Mouse (Mus musculus): ENCODE measurements around the gene Fam214b.

Gene Fam214b

DNA sequence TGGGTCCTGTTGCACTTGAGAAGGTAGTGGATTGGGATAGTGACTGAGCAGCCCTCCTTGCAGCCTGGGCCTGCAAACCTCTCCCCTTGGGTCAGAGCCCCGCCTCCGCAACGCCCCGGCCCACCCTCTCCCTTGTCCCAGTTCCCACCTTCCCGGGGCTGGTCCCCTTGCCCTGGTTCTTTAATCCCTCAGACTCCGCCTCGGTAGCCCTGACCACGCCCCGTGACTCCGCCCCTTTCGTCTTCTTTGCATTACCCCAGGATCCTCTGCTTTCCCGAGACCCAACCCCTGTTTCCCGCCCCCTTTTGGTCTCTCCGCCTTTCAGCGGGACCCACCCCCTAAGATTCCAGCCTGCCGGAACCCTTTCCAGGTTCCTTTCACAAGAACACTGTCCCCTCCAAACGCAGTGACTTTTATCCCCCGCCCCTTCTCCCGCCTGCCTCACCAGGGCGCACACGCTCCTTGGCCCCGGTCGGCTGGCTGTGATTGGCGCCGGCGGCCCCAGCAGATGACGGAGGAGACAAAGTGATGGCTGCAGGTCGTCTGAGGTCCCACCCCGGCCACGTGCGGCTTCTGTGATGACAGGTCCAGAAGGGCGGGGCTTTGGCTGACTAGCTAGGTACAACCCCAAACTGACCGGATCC lies at the start of gene Fam214b:
Fam214b (minus strand) TSS at position 562 of the 644 bp plus-strand sequence.
- DNase-seq (ENCODE audit: low read depth, low spot score), result peak; percentile 89

DNA sequence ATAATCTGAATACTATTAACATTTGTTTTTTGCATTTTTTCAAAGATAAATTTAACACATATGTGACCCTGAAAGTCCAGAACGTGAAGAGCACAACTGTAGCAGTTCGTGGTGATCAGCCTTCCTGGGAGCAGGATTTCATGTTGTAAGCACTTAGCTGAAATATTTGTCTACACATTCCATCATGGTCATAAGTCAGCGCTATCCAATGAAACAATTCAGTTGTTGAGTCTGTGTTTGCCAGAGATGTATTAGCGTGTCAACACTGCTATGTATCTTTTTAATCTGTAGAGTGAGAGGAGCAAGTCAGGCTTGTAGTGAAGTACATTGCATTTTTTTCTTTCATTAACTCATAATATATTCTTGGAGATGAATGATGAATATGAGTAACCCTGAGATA lies 45.2 kb upstream of the Fam214b start:
- DNase-seq (ENCODE audit: low read depth, low spot score), result no peak

DNA sequence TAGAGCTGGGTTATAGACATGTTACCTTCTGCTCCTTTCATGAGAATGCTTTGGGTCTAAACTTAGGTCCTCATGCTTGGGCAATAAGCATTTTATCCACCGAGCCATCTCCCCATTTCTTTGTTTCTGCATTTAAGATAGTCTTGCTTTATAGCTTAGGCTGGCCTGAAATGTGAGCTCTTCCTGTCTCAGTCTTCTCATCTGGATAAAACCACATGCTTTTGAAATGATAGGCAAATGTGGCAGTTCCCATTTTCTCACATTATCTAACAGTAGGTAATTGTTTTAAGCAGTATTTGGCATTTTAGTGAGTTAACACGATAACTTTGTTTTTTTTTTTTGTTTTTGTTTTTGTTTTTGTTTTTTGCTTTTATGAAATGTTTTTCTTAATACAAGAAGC lies 43.9 kb upstream of the Fam214b start:
- DNase-seq (ENCODE audit: low read depth, low spot score), result no peak

DNA sequence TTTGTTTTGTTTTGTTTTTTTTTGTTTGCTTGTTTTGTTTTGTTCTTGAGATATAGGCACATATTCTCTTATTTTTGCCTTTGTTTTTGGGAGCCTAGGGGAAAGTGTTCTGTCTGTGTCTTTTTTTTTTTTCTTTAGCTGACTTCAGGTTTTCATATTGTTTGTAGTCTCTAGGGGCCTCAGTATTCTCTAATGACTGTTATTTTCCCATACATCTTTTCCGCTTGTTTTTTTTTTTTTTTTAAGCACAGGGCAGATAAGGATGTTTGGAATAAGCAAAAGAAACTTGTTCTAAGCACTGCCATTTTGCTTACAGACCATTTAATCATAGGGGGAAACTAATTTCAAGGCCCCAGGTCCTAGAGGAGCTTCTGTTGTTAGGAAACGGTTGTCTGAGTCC lies 36.4 kb upstream of the Fam214b start:
- no peak for DNase-seq (ENCODE audit: low read depth, low spot score)

DNA sequence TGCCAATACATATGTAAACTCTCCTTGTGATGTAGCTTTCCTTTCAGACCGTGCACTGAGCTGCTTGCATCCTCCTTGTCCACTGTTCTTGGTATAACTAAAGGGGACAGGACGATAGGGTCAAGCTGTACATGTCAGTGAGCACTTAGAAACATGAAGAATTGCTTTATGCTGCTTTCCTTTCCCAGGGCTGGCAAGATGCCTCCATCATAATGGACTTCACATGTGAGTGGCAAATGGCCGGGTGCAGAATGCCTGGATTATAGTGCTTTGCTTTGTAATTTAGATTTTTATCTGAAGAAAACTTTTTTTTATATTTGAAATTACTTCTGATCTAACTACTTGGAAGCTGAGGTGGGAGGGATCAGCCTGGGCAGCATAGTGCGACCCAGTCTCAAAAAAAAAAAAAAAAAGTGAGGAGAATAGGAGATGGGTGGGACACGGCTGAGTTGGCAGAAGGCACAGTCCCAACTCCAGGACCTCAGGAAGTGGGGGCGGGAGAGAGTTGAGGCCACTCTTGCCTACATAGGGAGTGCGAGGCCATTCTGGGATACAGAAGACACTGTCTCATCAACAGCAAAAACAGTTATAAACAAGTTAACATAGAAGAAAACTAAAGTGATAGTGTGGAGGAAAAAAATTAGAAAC lies 32.2 kb upstream of the Fam214b start:
- DNase-seq (ENCODE audit: low read depth, low spot score), result no peak

DNA sequence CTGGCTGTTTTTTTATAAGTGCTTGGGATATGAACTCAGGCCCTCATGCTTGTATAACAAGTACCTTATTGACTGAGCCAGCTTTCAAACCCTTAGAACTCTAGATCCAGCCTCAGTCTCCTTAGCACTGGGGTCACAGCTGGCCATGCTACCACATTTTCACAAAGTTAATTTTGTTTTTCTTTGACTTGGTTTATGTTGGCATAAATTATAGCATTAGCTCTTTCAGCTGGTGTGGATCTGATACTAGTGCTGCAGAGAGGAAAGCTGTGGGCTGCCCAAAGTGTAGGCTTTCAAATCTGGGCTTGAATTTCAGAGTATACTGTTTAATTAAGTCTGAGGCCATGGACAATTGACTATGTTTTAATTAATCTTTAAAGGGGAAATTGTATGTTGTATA lies 28.9 kb upstream of the Fam214b start:
- no peak for DNase-seq (ENCODE audit: low read depth, low spot score)

DNA sequence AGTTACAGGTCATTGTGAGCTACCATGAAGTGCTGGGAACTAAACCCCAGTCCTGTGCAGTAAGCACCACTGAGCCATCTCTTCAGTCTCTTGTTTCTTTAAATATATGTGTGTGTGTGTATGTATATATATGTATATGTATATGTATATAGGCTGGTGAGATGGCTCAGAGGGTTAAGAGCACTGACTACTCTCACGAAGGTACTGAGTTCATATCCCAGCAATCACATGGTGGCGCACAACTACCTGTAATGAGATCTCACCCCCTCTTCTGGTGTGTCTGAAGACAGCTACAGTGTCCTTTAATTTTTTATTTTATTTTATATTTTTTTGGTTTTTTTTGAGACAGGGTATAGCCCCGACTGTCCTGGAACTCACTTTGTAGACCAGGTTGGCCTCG lies 19.5 kb upstream of the Fam214b start:
- DNase-seq (ENCODE audit: low read depth, low spot score), result no peak

DNA sequence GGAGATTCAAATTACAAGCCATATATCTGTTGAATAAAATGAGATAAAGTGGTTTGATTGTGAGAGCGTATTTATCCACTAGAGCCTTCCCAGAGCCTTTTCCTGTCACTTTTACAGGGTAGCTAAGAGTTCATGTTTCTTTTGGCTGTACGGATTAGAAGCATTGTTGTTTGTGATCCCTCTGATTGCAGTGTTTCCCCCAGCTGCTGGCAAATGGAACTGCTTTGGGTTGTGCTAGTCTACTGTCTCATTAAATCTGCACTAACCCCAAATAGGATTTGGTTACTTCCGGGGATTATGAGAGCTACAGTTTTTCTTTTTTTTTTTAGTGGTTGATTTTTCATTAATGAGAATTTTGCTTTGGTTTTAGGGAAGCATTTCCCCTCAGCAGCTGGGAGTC lies 14.3 kb upstream of the Fam214b start:
- DNase-seq (ENCODE audit: low read depth, low spot score), result no peak

DNA sequence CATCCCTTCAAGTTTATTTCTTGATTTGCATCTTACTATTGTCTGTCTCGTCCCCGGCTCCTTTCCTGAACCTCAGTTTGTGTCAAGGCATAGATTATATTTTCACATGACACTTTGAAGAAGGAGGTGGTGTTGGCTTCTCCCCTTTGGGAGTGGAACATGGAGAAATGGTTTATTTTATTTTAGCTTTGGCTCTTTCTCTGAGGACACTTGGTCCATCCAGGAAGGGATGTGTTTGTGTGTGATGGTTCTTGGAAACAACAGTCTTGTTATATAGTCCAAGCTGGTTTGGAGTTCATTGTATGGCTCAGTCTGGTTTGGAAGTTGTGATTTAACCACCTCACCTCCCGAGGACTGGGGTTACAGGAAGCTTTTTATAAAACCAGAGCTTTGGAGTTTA lies 13.7 kb upstream of the Fam214b start:
- no peak for DNase-seq (ENCODE audit: low read depth, low spot score)

DNA sequence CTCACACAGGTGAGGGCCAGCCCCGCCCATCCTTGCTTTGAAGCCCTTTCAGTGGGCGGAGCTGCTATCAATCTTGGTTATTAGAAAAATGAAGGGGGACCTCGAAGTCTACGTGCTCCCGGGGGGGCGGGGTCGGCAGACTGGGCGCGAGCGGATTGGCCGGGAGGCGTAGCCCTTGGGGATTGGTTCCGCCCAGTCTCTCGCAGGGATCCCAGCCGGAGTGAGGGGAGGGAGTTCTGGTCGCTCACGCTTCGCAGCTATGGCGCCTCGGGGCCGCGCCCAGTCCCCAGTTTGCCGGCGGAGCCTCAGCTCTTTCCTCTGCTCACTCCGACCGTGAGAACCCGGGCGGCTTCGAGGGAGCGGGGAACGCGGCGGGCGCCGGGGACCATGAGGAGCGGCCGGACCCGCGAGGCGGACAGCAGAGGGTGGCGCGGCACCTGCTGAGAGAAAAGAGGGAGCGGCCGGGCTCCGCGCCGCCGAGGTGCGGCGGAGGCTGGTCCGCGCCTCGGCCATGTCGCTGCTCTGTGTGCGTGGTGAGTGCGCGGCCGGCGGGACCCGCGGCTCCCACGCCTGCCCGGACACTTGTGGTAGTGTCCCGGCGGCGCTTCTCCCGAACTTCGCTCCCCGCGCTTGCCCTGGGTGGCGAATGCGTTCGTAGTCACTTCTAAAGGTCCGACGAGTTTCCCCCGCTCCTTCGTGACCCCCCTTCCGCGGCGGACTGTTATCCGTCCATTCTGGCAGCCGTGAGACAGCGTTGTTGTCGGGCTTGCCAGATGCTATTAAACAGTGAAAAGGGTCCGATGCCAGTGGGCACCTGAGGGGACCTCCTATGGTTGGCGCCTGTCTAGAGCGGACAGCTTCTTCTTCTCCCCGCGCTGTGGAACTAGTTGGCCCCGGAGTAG lies 13.0 kb upstream of the Fam214b start, which contains the start of gene Unc13b:
Unc13b (plus strand) TSS at position 201 of the 902 bp plus-strand sequence.
- peak; percentile 77 for DNase-seq (ENCODE audit: low read depth, low spot score)

DNA sequence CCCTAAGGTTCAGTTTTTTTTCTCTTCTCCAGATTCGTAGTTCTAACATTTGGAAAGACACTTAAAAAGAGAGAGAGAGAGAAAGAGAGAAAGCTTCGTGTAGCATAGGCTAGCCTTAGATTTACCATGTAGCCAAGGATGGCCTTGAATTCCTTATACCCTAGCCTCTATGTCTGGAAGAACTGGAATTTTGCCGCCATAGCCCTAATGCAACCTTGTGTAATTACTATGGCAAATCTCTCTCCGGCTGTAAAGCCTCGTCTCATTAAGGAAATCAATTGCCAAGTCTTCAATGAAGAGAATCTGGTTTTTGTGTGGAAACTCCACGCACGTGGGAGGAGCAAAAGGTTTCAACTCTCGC lies 12.4 kb upstream of the Fam214b start:
- DNase-seq (ENCODE audit: low read depth, low spot score), result no peak

DNA sequence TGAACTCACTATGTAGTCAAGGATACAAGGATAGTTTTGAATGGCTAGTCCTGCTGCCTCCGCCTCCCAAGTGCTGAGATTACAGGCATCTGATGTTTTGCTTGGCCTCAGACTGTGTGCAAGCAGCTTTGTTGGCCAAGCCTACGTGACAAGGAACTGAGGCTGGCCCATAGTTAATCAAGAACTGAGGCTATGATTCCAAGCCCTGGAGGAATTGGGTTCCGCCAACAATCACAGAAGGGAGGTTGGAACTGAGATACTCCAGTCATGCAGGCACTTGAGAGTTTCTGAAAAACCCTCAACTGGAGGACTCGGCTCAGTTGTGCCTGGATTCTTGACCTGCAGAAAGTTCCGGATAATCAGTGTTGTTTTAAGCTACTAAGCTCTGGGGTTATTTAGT lies 11.6 kb upstream of the Fam214b start:
- no peak for DNase-seq (ENCODE audit: low read depth, low spot score)

DNA sequence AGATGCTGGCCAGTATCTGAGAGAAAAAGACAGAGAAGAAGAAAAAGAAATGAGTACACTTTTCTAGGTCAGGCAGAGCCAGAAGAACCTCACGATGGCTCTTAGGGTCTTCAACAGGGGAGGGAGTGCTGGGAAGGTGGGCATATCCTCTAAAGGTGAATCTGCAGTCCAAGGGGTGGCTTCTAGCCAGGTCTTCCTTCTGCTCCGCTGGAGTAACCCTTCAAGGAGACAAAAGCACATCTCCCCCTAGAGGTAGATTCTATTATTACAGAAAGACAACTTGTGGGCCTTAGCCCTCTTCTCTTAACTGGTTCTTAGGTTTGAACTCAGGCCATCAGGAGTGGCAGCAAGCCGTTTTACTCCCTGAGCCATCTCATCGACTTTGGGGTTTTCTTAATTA lies 6.6 kb upstream of the Fam214b start:
- DNase-seq (ENCODE audit: low read depth, low spot score), result no peak

DNA sequence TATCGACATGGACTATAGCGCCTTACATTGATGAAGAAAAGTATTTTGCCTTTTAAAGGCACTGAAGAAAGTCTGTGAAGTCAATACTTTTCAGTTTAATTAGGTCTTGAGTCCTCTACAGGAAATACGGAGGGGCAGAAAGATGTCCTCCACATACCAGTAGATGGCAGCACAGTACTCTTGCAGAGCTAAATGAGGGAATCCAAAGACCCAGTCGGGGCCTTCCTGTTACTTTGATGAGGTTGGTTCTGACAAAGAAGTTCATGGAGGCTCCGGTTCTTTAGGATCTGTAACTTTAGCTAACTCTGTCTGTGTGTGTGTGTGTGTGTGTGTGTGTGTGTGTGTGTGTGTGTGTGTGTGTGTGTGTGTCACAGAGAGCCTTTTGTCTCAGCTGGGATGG lies 1.2 kb upstream of the Fam214b start:
- DNase-seq (ENCODE audit: low read depth, low spot score), result peak; percentile 78

DNA sequence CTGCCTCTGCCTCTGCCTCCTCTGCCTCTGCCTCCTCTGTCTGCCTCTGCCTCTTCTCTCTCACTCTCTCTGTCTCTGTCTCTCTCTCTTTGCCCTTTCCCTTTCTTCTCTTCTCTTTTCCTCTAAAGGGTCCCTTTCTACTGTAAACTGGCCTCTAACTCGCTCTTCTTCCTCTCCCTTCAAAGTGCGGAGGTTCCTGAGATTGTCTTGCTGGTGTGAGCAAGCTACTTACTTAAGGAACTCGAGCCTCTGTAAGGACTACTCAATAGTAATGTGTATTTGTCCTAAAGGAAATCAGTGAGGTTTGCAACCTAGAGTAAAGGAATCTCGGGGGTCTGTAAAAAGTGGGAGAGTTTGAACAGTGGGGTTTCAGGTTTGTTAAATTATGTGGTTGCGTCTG lies 587 bp upstream of the Fam214b start:
- no peak for DNase-seq (ENCODE audit: low read depth, low spot score)

DNA sequence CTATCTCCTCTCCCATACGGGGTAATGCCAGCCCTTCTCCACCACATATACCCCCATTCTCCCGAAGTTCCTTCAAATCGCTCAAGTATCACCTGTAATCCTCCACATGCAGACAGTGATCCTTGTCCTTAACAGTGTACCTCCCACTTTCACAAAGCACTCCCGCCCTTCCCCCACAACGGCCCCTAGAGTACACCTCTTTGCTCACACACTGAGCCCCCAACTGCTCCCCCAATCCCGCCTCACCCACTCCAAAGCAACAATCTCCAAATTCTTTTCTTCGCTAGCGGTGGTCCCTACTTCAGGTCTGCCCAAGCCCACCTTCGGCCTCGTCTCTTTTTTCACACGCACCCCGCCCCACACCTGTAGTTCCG lies 748 bp downstream of the Fam214b start:
- DNase-seq (ENCODE audit: low read depth, low spot score), result no peak

DNA sequence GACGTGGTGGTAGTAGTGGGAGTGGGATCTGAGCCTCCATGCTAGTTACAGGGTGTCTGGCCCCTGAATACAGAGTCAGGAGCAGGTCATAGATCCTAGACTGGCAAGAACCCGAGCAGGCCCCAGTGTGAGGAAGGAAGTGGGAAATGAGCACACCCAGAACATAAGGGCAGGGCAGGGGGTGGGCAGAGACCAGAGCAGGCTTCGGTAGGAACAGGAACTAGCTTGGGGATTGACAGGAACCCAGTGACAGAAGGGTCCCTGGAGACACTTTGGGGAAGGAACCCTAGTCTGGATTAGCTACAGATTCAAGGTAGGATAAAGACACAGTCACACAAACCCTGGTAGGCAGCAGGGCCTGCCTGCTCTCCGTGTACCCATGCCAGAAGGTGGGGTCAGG lies 1.3 kb downstream of the Fam214b start:
- DNase-seq (ENCODE audit: low read depth, low spot score), result no peak

DNA sequence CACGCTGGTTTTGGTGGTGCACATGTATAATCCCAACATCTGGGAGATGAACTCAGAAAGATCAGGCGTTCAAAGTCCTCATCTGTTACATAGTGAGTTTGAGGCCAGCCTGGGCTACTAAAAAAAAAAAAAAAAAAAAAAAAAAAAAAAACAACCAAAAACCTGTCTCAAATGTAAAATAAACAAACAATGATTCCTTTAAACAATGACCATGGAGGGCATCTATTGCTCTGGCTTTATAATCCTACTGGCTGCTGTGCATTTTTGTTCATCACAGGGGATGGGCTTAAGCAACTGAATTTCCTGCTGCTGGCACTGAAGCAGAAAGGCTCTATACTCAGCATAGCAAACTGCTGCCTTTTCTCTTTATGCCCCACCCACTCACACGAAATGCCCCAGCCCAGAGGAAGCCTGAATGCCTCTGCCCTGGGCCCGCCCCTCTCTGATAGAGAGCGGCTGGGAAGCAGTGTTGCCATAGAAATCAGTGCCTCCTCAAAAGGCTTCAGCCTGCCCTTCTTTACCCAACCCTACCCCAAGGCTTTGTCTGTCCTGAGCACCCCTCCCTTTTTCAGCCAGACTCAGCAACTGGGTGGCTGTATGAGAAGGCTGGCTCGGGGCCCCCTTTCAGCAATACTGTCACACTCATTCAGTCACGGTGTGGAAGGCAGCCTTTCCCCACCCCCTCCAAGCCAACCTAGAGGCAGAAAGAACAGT lies 2.2 kb downstream of the Fam214b start:
- DNase-seq (ENCODE audit: low read depth, low spot score), result no peak

DNA sequence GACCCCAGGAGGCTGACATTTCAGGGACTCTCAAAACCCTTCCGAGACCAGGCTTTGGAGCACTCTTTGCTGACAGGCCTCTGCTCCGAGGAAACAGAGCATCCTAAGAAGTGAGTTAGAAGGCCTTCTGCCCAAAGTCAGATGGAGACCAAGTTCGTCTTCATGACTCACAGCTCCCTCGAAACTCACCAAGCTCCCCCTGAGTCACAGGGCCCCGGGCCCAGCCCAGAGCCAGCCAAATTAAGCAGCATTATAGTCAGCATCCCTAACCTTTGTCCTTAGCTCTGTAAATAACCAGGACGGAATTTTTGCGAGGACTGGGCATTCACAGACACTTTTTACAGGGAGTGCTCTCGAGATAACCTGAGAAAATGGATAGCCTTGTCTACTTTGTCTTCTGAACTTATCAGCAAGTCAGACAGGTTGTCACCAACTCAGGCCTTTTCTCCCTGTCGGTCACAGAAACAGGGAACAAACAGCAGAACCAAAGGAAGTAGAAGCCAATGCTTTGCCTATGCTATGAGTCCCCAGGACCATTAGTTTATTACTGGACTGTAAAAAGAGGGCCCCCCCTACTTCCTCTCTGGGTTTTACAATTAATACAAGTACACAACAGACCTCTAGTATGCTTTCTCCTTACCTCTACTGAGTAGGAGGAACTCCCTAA lies 5.0 kb downstream of the Fam214b start:
- DNase-seq (ENCODE audit: low read depth, low spot score), result no peak

DNA sequence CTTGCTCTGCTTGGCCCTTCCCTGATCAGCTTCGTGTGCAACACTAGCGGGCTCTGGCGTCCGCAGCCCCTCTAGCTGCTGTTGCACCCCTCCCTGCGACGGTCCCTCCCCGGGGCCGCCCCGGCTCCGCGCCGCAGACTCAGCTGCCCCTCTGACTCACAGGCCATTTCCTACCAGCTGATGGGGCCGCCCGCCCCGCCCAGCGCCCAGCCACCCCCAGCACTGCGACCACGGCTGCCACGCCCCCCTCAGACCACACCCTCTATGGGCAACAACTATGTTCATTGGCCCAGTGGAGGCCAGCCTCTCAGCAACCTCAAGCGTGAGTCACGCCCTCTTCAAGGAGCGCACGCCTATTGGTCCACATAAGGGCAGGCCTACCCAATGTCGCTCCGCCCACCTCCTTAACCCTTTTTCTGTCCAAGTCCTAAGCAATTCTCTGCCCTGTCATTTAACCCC lies 5.9 kb downstream of the Fam214b start:
- DNase-seq (ENCODE audit: low read depth, low spot score), result peak; percentile 98

DNA sequence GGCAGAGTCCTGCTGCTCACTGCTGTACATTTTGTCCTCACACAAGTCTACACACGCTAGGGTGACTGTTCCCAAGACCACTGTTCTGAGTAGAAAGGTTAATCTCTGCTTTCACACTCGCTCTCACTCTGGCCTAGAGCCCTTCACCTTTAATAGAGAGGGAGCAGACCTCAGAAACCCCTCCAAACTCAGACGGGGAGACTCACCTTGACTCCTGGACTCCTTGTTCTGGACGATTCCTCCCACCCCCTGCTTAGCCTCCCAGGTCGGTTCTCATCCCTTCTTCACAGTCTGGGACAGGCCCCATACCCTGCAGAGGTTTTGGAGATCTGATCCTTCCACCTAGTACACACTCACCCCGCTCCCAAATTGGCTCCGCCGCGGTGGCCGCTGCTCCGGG lies 6.4 kb downstream of the Fam214b start:
- DNase-seq (ENCODE audit: low read depth, low spot score), result no peak
